Mouse (Mus musculus) embryo, embryonic 11.5 days (tissue): ENCODE data around the gene Gm4724.
"Not testable (repeated sequence)": the region's sequence is repeated elsewhere in the genome, so short reads cannot be mapped to it uniquely, and the experiment has no call there.

Source experiments
- DNase-seq: peaks from one replicate; pipeline ENCODE4 v3.0.0-alpha.2; 2012; ENCODE audit warnings: low read depth, low spot score

Gm4724 gene

DNA sequence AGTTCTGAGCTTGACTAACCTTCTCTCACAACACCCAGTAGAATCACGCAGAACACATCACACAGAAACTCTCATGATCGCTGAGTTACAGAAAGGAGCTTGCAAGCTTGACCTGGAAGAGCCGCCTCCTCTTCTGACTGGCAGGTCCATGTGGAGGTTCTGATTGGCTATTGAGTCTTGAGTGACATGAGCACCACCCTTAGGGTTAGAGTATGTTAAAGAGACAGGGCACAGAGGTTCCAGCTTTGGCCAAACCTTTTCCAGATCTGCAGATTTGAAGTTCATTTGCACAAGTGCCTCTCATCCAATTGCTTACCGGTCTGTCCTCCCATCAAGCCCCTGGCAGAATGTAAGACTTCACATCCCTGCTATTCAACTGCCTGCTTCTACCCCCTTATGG lies at the start of gene Gm4724:
Gene Gm4724 (minus strand): TSS at position 101 of the 400 bp plus-strand sequence.
- DNase-seq, result not testable (repeated sequence)

DNA sequence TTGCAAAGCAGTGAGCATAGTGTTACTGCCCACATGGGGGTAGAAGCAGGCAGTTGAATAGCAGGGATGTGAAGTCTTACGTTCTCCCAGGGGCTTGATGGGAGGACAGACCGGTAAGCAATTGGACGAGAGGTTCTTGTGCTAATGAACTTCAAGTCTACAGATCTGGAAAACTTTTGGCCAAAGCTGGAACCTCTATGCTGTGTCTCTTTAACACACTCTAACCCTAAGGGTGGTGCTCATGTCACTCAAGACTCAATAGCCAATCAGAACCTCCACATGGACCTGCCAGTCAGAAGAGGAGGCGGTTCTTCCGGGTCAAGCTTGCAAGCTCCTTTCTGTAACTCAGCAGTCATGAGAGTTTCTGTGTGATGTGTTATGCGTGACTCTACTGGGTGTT lies 34.1 kb upstream of the Gm4724 start, which contains the start of gene Zfp965:
Gene Zfp965 (plus strand): TSS at position 301 of the 400 bp plus-strand sequence.
- DNase-seq, result not testable (repeated sequence)
